Mouse (Mus musculus): ENCODE results near the gene Swap70.

- TF ChIP-seq CTCF (IDR thresholded peaks at IDR 0.05; ENCODE audit: low read depth, low read length) (no peak), GATA2 (IDR thresholded peaks at IDR 0.05; ENCODE audit: borderline replicate concordance, low read depth, low read length) (no peak), TAL1 (conservative IDR thresholded peaks at IDR 0.05; ENCODE audit: low read depth, low read length) (no peak), GATA1 (IDR thresholded peaks at IDR 0.05; ENCODE audit: borderline replicate concordance, low read length) (no peak)
Measured at GRCm38 (mm10) chr7:110241472-110242289, 20.2 kb downstream of the Swap70 start.

Data from G1E (cell line).